Mouse (Mus musculus) MEL (cell line): ENCODE data around the gene Ssh1. TPM values are rescaled to one million over a fixed set of nuclear protein-coding genes. Genes with fewer than 3 reads are reported as not detected.

Experiments used
- DNase-seq: peaks from one replicate; pipeline ENCODE4 v3.0.0; 2011; ENCODE audit warnings: low read depth, low spot score
- H3K27ac ChIP-seq: 2 replicates; pipeline ENCODE4 v1.5.1; 2012; ENCODE audit warnings: low read depth, mild to moderate bottlenecking, control low read depth, low read length, moderate library complexity; ENCODE audit not compliant: control insufficient read depth
- H3K27me3 ChIP-seq, 2 experiments: fragments of 150-350 bp in 1 of 2; sonication (generic) in 1 of 2; 2 replicates each; pipeline ENCODE4 v1.6.1; 2012; ENCODE audit warnings: low read length in 2 of 2, mild to moderate bottlenecking in 2 of 2, improper control_type of control experiment in 1 of 2, moderate library complexity in 1 of 2; ENCODE audit not compliant: insufficient read depth in 2 of 2, control insufficient read depth in 1 of 2
- H3K36me3 ChIP-seq, 2 experiments: 2 replicates each; pipeline ENCODE4 v1.6.1; 2012 to 2014; ENCODE audit warnings: low read length in 2 of 2, improper control_type of control experiment in 1 of 2, inconsistent platforms in 1 of 2, mild to moderate bottlenecking in 1 of 2; ENCODE audit not compliant: insufficient read depth in 2 of 2, control insufficient read depth in 1 of 2
- H3K4me1 ChIP-seq, 2 experiments: fragments of 150-350 bp in 1 of 2; sonication (generic) in 1 of 2; 2 replicates each; pipeline ENCODE4 v1.6.1; 2012; ENCODE audit warnings: low read length in 2 of 2, improper control_type of control experiment in 1 of 2, mild to moderate bottlenecking in 1 of 2; ENCODE audit not compliant: insufficient read depth in 2 of 2, control insufficient read depth in 1 of 2
- H3K4me3 ChIP-seq, 2 experiments: fragments of 150-350 bp in 1 of 2; sonication (generic) in 1 of 2; 2 replicates each; pipeline ENCODE4 v1.5.1; 2012; ENCODE audit warnings: low read depth in 2 of 2, low read length in 2 of 2, mild to moderate bottlenecking in 2 of 2, moderate library complexity in 2 of 2, control low read depth in 1 of 2, improper control_type of control experiment in 1 of 2; ENCODE audit not compliant: control insufficient read depth in 1 of 2, insufficient read depth in 1 of 2
- H3K79me2 ChIP-seq: 2 replicates; pipeline ENCODE4 v1.6.1; 2012; ENCODE audit warnings: mild to moderate bottlenecking, low read length, moderate library complexity; ENCODE audit not compliant: control insufficient read depth, poor library complexity, insufficient read depth
- H3K9ac ChIP-seq: 2 replicates; pipeline ENCODE4 v1.6.1; 2012; ENCODE audit warnings: low read depth, mild to moderate bottlenecking, control low read depth, low read length, moderate library complexity; ENCODE audit not compliant: control insufficient read depth, poor library complexity, severe bottlenecking
- H3K9me3 ChIP-seq: fragments of 150-350 bp; sonication (generic); replicated peaks from 2 replicates; pipeline ENCODE4 v1.6.1; 2012; ENCODE audit warnings: mild to moderate bottlenecking, low read length, improper control_type of control experiment, moderate library complexity; ENCODE audit not compliant: insufficient read depth
- BHLHE40 ChIP-seq: IDR thresholded peaks from 2 replicates; pipeline ENCODE4 v1.6.1; 2012; ENCODE audit warnings: low read depth, mild to moderate bottlenecking, inconsistent platforms, low read length, improper control_type of control experiment, borderline replicate concordance
- CHD1 ChIP-seq: IDR thresholded peaks from 2 replicates; pipeline ENCODE4 v1.6.1; 2012; ENCODE audit warnings: low read depth, mild to moderate bottlenecking, inconsistent platforms, low read length, improper control_type of control experiment
- CHD2 ChIP-seq: IDR thresholded peaks from 2 replicates; pipeline ENCODE4 v1.6.1; 2011; ENCODE audit warnings: low read length, improper control_type of control experiment
- CTCF ChIP-seq, 3 experiments: IDR thresholded peaks in 2 of 3; conservative IDR thresholded peaks in 1 of 3; 2 replicates each; pipeline ENCODE4 v1.5.1; 2011 to 2012; ENCODE audit warnings: low read length in 3 of 3, low read depth in 2 of 3, mild to moderate bottlenecking in 2 of 3, improper control_type of control experiment in 1 of 3, inconsistent platforms in 1 of 3, mixed read lengths in 1 of 3, moderate library complexity in 1 of 3; ENCODE audit not compliant: control insufficient read depth in 1 of 3, insufficient read depth in 1 of 3, poor library complexity in 1 of 3, severe bottlenecking in 1 of 3
- E2F4 ChIP-seq: IDR thresholded peaks from 2 replicates; pipeline ENCODE4 v1.6.1; 2011; ENCODE audit warnings: low read depth, low read length, improper control_type of control experiment, borderline replicate concordance
- ELF1 ChIP-seq: IDR thresholded peaks from 2 replicates; pipeline ENCODE4 v1.6.1; 2014; ENCODE audit warnings: low read depth, mild to moderate bottlenecking, inconsistent platforms, low read length, improper control_type of control experiment, moderate library complexity
- GABPA ChIP-seq: IDR thresholded peaks from 2 replicates; pipeline ENCODE4 v1.6.1; 2012; ENCODE audit warnings: low read depth, mild to moderate bottlenecking, inconsistent platforms, low read length, improper control_type of control experiment, moderate library complexity
- HCFC1 ChIP-seq: IDR thresholded peaks from 2 replicates; pipeline ENCODE4 v1.6.1; 2012; ENCODE audit warnings: low read depth, mild to moderate bottlenecking, inconsistent platforms, low read length, improper control_type of control experiment, moderate library complexity
- JUND ChIP-seq: IDR thresholded peaks from 2 replicates; pipeline ENCODE4 v1.6.1; 2011; ENCODE audit warnings: low read depth, mild to moderate bottlenecking, improper control_type of control experiment, low read length
- MAZ ChIP-seq: IDR thresholded peaks from 2 replicates; pipeline ENCODE4 v1.6.1; 2012; ENCODE audit warnings: low read depth, mild to moderate bottlenecking, inconsistent platforms, low read length, improper control_type of control experiment
- MXI1 ChIP-seq: IDR thresholded peaks from 2 replicates; pipeline ENCODE4 v1.6.1; 2011; ENCODE audit warnings: mild to moderate bottlenecking, low read depth, low read length, improper control_type of control experiment
- MYB ChIP-seq: IDR thresholded peaks from 2 replicates; pipeline ENCODE4 v1.6.1; 2011; ENCODE audit warnings: mild to moderate bottlenecking, low read depth, low read length, improper control_type of control experiment
- MYC ChIP-seq: IDR thresholded peaks from 2 replicates; pipeline ENCODE4 v1.6.1; 2011; ENCODE audit warnings: low read depth, mild to moderate bottlenecking, low read length, improper control_type of control experiment, moderate library complexity
- NELFE ChIP-seq: IDR thresholded peaks from 2 replicates; pipeline ENCODE4 v1.6.1; 2011; ENCODE audit warnings: low read depth, low read length, improper control_type of control experiment
- POLR2A ChIP-seq, 2 experiments: IDR thresholded peaks; 2 replicates each; pipeline ENCODE4 v1.6.1; 2011 to 2012; ENCODE audit warnings: low read length in 2 of 2, mild to moderate bottlenecking in 2 of 2, control low read depth in 1 of 2, improper control_type of control experiment in 1 of 2, low read depth in 1 of 2, moderate library complexity in 1 of 2; ENCODE audit not compliant: control insufficient read depth in 1 of 2, insufficient read depth in 1 of 2, poor library complexity in 1 of 2
- POLR2AphosphoS2 ChIP-seq: IDR thresholded peaks from 2 replicates; pipeline ENCODE4 v1.6.1; 2011; ENCODE audit warnings: low read length, improper control_type of control experiment
- RAD21 ChIP-seq: IDR thresholded peaks from 2 replicates; pipeline ENCODE4 v1.6.1; 2011; ENCODE audit warnings: mild to moderate bottlenecking, low read depth, low read length, improper control_type of control experiment
- RCOR1 ChIP-seq: IDR thresholded peaks from 2 replicates; pipeline ENCODE4 v1.6.1; 2012; ENCODE audit warnings: low read depth, mild to moderate bottlenecking, inconsistent platforms, low read length, improper control_type of control experiment
- SIN3A ChIP-seq: IDR thresholded peaks from 2 replicates; pipeline ENCODE4 v1.6.1; 2012; ENCODE audit warnings: low read length, improper control_type of control experiment, inconsistent platforms
- SMC3 ChIP-seq: IDR thresholded peaks from 2 replicates; pipeline ENCODE4 v1.6.1; 2011; ENCODE audit warnings: low read depth, low read length, improper control_type of control experiment
- TAL1 ChIP-seq: IDR thresholded peaks from 2 replicates; pipeline ENCODE4 v1.6.1; 2012; ENCODE audit warnings: mild to moderate bottlenecking, inconsistent platforms, low read length, moderate library complexity, mixed read lengths
- TBP ChIP-seq: IDR thresholded peaks from 2 replicates; pipeline ENCODE4 v1.8.0; 2011; ENCODE audit warnings: low read depth, low read length, improper control_type of control experiment
- USF1 ChIP-seq: IDR thresholded peaks from 2 replicates; pipeline ENCODE4 v1.6.1; 2014; ENCODE audit warnings: low read depth, mild to moderate bottlenecking, inconsistent platforms, low read length, improper control_type of control experiment, moderate library complexity
- USF2 ChIP-seq, 2 experiments: IDR thresholded peaks; 2 replicates each; pipeline ENCODE4 v1.6.1; 2011 to 2012; ENCODE audit warnings: improper control_type of control experiment in 2 of 2, low read length in 2 of 2, borderline replicate concordance in 1 of 2, inconsistent platforms in 1 of 2, low read depth in 1 of 2, mild to moderate bottlenecking in 1 of 2; ENCODE audit not compliant: insufficient read depth in 1 of 2
- ZKSCAN1 ChIP-seq: IDR thresholded peaks from 2 replicates; pipeline ENCODE4 v1.6.1; 2012; ENCODE audit warnings: low read depth, mild to moderate bottlenecking, inconsistent platforms, low read length, improper control_type of control experiment, moderate library complexity
- ZMIZ1 ChIP-seq: IDR thresholded peaks from 2 replicates; pipeline ENCODE4 v1.6.1; 2012; ENCODE audit warnings: low read depth, mild to moderate bottlenecking, inconsistent platforms, low read length, improper control_type of control experiment, moderate library complexity
- ZNF384 ChIP-seq: IDR thresholded peaks from 2 replicates; pipeline ENCODE4 v1.6.1; 2012; ENCODE audit warnings: low read depth, mild to moderate bottlenecking, inconsistent platforms, low read length, improper control_type of control experiment
- polyA plus RNA-seq, 2 experiments: library from polyadenylated mRNA; stranded (reverse) in 1 of 2; unstranded in 1 of 2; fragments of >175 nt in 1 of 2; fragments of >200 nt in 1 of 2; gene quantifications; 2 replicates each; pipeline versions ENCODE4 v1.2.1 to v1.2.4; 2012; ENCODE audit warnings: low replicate concordance in 2 of 2, low read depth in 1 of 2; ENCODE audit not compliant: insufficient read length in 2 of 2, insufficient read depth in 1 of 2, missing spikeins in 1 of 2
- total RNA-seq: library from RNA; depleted of rRNA; stranded (reverse); fragments of 300-350 nt; gene quantifications from 2 replicates; pipeline ENCODE4 v1.2.3, GENCODE M21; 2012

Ssh1 gene
- total and polyA plus RNA-seq, 3 experiments, result 2.3 to 6.8 TPM; not detected in 1

GRCm38 (mm10) chr5:113950133-113950532, 43.6 kb downstream of the Ssh1 start:
- no peak for DNase-seq
- no peak overlapping the region for H3K9ac ChIP-seq
- H3K4me1 ChIP-seq, result peaks cover 3 to 24% of the 10 kb centered on the region in 2 experiments; a peak in 3 of 4 replicates
- H3K79me2 ChIP-seq, result no peaks in the 10 kb centered on the region
- TF ChIP-seq USF1 (no peak), CHD1 (no peak), MXI1 (no peak), MAZ (no peak), ZMIZ1 (no peak), SMC3 (no peak), MYB (no peak), ZNF384 (no peak), NELFE (no peak), HCFC1 (no peak), POLR2A (IDR thresholded peaks at IDR 0.05; ENCODE audit: control insufficient read depth in 1 of 2, insufficient read depth in 1 of 2, low read depth in 1 of 2, low read length in 2 of 2, poor library complexity in 1 of 2) (no peak), BHLHE40 (no peak), TBP (no peak), E2F4 (no peak), ZKSCAN1 (no peak), POLR2AphosphoS2 (no peak), SIN3A (no peak), TAL1 (no peak), RAD21 (no peak)
- TF ChIP-seq, all 39 proteins: peak for 0
- Histone ChIP-seq H3K27me3 (no peaks in the 10 kb centered on the region), H3K4me3 (no peak overlapping the region), H3K9me3 (no peaks in the 10 kb centered on the region), H3K27ac (no peak overlapping the region), H3K36me3 (peaks cover 0 to 17% of the 10 kb centered on the region in 2 experiments; a peak in 2 of 4 replicates)

- Histone ChIP-seq H3K79me2 (no peaks in the 10 kb centered on the region), H3K36me3 (peaks cover 0 to 12% of the 10 kb centered on the region in 2 experiments; a peak in 2 of 4 replicates), H3K4me1 (peaks cover 2 to 14% of the 10 kb centered on the region in 2 experiments; a peak in 3 of 4 replicates), H3K9me3 (no peaks in the 10 kb centered on the region), H3K27ac (no peak overlapping the region), H3K9ac (no peak overlapping the region), H3K4me3 (no peak overlapping the region), H3K27me3 (no peaks in the 10 kb centered on the region)
- DNase-seq, result peak; percentile 33
- no peak for TF ChIP-seq TBP
- peak; percentile 34 for TF ChIP-seq SMC3
- TF ChIP-seq ELF1, result no peak
- no peak for TF ChIP-seq USF1
- TF ChIP-seq CHD2, result no peak
- TF ChIP-seq POLR2A (IDR thresholded peaks at IDR 0.05; ENCODE audit: control insufficient read depth in 1 of 2, insufficient read depth in 1 of 2, low read depth in 1 of 2, low read length in 2 of 2, poor library complexity in 1 of 2), result no peak
- no peak for TF ChIP-seq BHLHE40
- TF ChIP-seq RAD21, result peak; percentile 31
- TF ChIP-seq CTCF (IDR thresholded peaks at IDR 0.05 in 2 of 3, conservative IDR thresholded peaks at IDR 0.05 in 1 of 3; ENCODE audit: control insufficient read depth in 1 of 3, insufficient read depth in 1 of 3, low read depth in 2 of 3, low read length in 3 of 3, poor library complexity in 1 of 3, severe bottlenecking in 1 of 3), result peak; percentile 25 to 51 (median 31); a peak in 5 of 6 replicates
- no peak for TF ChIP-seq JUND
- TF ChIP-seq POLR2AphosphoS2, result no peak
- no peak for TF ChIP-seq USF2 (IDR thresholded peaks at IDR 0.05; ENCODE audit: borderline replicate concordance in 1 of 2, insufficient read depth in 1 of 2, low read depth in 1 of 2, low read length in 2 of 2)
- TF ChIP-seq RCOR1, result no peak
- TF ChIP-seq GABPA, result no peak
- TF ChIP-seq MYC, result 0 out of 2 replicates have a peak, but pooled peaks have one; percentile 26
Observed at GRCm38 (mm10) chr5:113947280-113947679, 46.4 kb downstream of the Ssh1 start.
